Mouse (Mus musculus): ENCODE measurements around the gene Pebp1. TPM values are rescaled to one million over a fixed set of nuclear protein-coding genes. Genes with fewer than 3 reads are reported as not detected.

Pebp1 gene
- total and polyA plus RNA-seq, 3 experiments: 558 to 568 TPM; not detected in 1

GRCm38 (mm10) chr5:117290081-117290480 is 2.7 kb upstream of the Pebp1 start:
- Histone ChIP-seq H3K4me1 (ENCODE audit: control insufficient read depth in 1 of 2, insufficient read depth in 2 of 2, low read length in 2 of 2) (peaks cover 7 to 14% of the 10 kb centered on the region in 2 experiments), H3K9me3 (replicated peaks; ENCODE audit: insufficient read depth, low read length) (no peaks in the 10 kb centered on the region), H3K27ac (ENCODE audit: control insufficient read depth, low read depth, low read length) (no peak overlapping the region), H3K79me2 (ENCODE audit: control insufficient read depth, insufficient read depth, low read length, poor library complexity) (peaks cover 20% of the 10 kb centered on the region), H3K4me3 (ENCODE audit: control insufficient read depth in 1 of 2, insufficient read depth in 1 of 2, low read depth in 2 of 2, low read length in 2 of 2) (no peak overlapping the region), H3K36me3 (ENCODE audit: control insufficient read depth in 1 of 2, insufficient read depth in 2 of 2, low read length in 2 of 2) (peaks cover 2 to 13% of the 10 kb centered on the region in 2 experiments; a peak in 3 of 4 replicates), H3K27me3 (ENCODE audit: control insufficient read depth in 1 of 2, insufficient read depth in 2 of 2, low read length in 2 of 2) (no peaks in the 10 kb centered on the region), H3K9ac (ENCODE audit: control insufficient read depth, low read depth, low read length, poor library complexity, severe bottlenecking) (no peak overlapping the region)
- DNase-seq (ENCODE audit: low read depth, low spot score): no peak
- TF ChIP-seq CTCF (IDR thresholded peaks at IDR 0.05 in 2 of 3, conservative IDR thresholded peaks at IDR 0.05 in 1 of 3; ENCODE audit: control insufficient read depth in 1 of 3, insufficient read depth in 1 of 3, low read depth in 2 of 3, low read length in 3 of 3, poor library complexity in 1 of 3, severe bottlenecking in 1 of 3) (peak; percentile 37 to 50 (median 44); a peak in 5 of 6 replicates), ZNF384 (IDR thresholded peaks at IDR 0.05; ENCODE audit: low read depth, low read length) (no peak)

- Histone ChIP-seq H3K79me2 (ENCODE audit: control insufficient read depth, insufficient read depth, low read length, poor library complexity) (peaks cover 24% of the 10 kb centered on the region), H3K27me3 (ENCODE audit: control insufficient read depth in 1 of 2, insufficient read depth in 2 of 2, low read length in 2 of 2) (no peaks in the 10 kb centered on the region), H3K27ac (ENCODE audit: control insufficient read depth, low read depth, low read length) (no peak overlapping the region), H3K36me3 (ENCODE audit: control insufficient read depth in 1 of 2, insufficient read depth in 2 of 2, low read length in 2 of 2) (peaks cover 3 to 17% of the 10 kb centered on the region in 2 experiments; a peak in 3 of 4 replicates), H3K9me3 (replicated peaks; ENCODE audit: insufficient read depth, low read length) (no peaks in the 10 kb centered on the region), H3K9ac (ENCODE audit: control insufficient read depth, low read depth, low read length, poor library complexity, severe bottlenecking) (no peak overlapping the region), H3K4me3 (ENCODE audit: control insufficient read depth in 1 of 2, insufficient read depth in 1 of 2, low read depth in 2 of 2, low read length in 2 of 2) (no peak overlapping the region), H3K4me1 (ENCODE audit: control insufficient read depth in 1 of 2, insufficient read depth in 2 of 2, low read length in 2 of 2) (peaks cover 11 to 18% of the 10 kb centered on the region in 2 experiments)
- DNase-seq (ENCODE audit: low read depth, low spot score): no peak
- TF ChIP-seq SMC3 (IDR thresholded peaks at IDR 0.05; ENCODE audit: low read depth, low read length) (no peak), HCFC1 (IDR thresholded peaks at IDR 0.05; ENCODE audit: low read depth, low read length) (no peak), ETS1 (IDR thresholded peaks at IDR 0.05; ENCODE audit: low read depth, low read length) (no peak), SIN3A (IDR thresholded peaks at IDR 0.05; ENCODE audit: low read length) (no peak), KAT2A (conservative IDR thresholded peaks at IDR 0.05; ENCODE audit: low read depth, low read length) (no peak), POLR2AphosphoS5 (IDR thresholded peaks at IDR 0.05; ENCODE audit: borderline replicate concordance, low read depth, low read length) (no peak), TCF12 (IDR thresholded peaks at IDR 0.05; ENCODE audit: low read depth, low read length) (no peak), CHD1 (IDR thresholded peaks at IDR 0.05; ENCODE audit: low read depth, low read length) (no peak), GABPA (IDR thresholded peaks at IDR 0.05; ENCODE audit: low read depth, low read length) (no peak), MAZ (IDR thresholded peaks at IDR 0.05; ENCODE audit: low read depth, low read length) (no peak), GATA1 (IDR thresholded peaks at IDR 0.05; ENCODE audit: low read depth, low read length) (no peak), ZC3H11A (IDR thresholded peaks at IDR 0.05; ENCODE audit: low read depth, low read length) (no peak), ZKSCAN1 (IDR thresholded peaks at IDR 0.05; ENCODE audit: low read depth, low read length) (no peak)
Measured at GRCm38 (mm10) chr5:117289646-117290045, 2.2 kb upstream of the Pebp1 start.

- Histone ChIP-seq H3K36me3 (ENCODE audit: control insufficient read depth in 1 of 2, insufficient read depth in 2 of 2, low read length in 2 of 2) (peaks cover 5 to 31% of the 10 kb centered on the region in 2 experiments), H3K9ac (ENCODE audit: control insufficient read depth, low read depth, low read length, poor library complexity, severe bottlenecking) (peak overlapping the region; percentile 84), H3K4me1 (ENCODE audit: control insufficient read depth in 1 of 2, insufficient read depth in 2 of 2, low read length in 2 of 2) (peaks cover 11 to 29% of the 10 kb centered on the region in 2 experiments), H3K27me3 (ENCODE audit: control insufficient read depth in 1 of 2, insufficient read depth in 2 of 2, low read length in 2 of 2) (no peaks in the 10 kb centered on the region), H3K79me2 (ENCODE audit: control insufficient read depth, insufficient read depth, low read length, poor library complexity) (peaks cover 28% of the 10 kb centered on the region), H3K4me3 (ENCODE audit: control insufficient read depth in 1 of 2, insufficient read depth in 1 of 2, low read depth in 2 of 2, low read length in 2 of 2) (peak overlapping the region; percentile 96 to 100), H3K9me3 (replicated peaks; ENCODE audit: insufficient read depth, low read length) (no peaks in the 10 kb centered on the region), H3K27ac (ENCODE audit: control insufficient read depth, low read depth, low read length) (peak overlapping the region; percentile 49; the same call in 1 of the 2 replicates)
- TF ChIP-seq HCFC1 (IDR thresholded peaks at IDR 0.05; ENCODE audit: low read depth, low read length) (no peak), NRF1 (IDR thresholded peaks at IDR 0.05; ENCODE audit: insufficient read depth, low read depth, low read length, poor library complexity, severe bottlenecking) (no peak), TBP (IDR thresholded peaks at IDR 0.05; ENCODE audit: low read depth, low read length) (no peak), KAT2A (conservative IDR thresholded peaks at IDR 0.05; ENCODE audit: low read depth, low read length) (no peak), MYB (IDR thresholded peaks at IDR 0.05; ENCODE audit: low read depth, low read length) (no peak), ETS1 (IDR thresholded peaks at IDR 0.05; ENCODE audit: low read depth, low read length) (no peak), JUND (IDR thresholded peaks at IDR 0.05; ENCODE audit: low read depth, low read length) (no peak), GABPA (IDR thresholded peaks at IDR 0.05; ENCODE audit: low read depth, low read length) (no peak), TCF12 (IDR thresholded peaks at IDR 0.05; ENCODE audit: low read depth, low read length) (no peak), POLR2AphosphoS5 (IDR thresholded peaks at IDR 0.05; ENCODE audit: borderline replicate concordance, low read depth, low read length) (no peak), GATA1 (IDR thresholded peaks at IDR 0.05; ENCODE audit: low read depth, low read length) (no peak), EP300 (IDR thresholded peaks at IDR 0.05; ENCODE audit: low read depth in 1 of 2, low read length in 2 of 2) (no peak), RAD21 (IDR thresholded peaks at IDR 0.05; ENCODE audit: low read depth, low read length) (no peak)
- DNase-seq (ENCODE audit: low read depth, low spot score): no peak
Measured at GRCm38 (mm10) chr5:117286286-117286685, 1.1 kb downstream of the Pebp1 start.
